Mouse (Mus musculus): ENCODE measurements around the gene Cltrn.

DNA sequence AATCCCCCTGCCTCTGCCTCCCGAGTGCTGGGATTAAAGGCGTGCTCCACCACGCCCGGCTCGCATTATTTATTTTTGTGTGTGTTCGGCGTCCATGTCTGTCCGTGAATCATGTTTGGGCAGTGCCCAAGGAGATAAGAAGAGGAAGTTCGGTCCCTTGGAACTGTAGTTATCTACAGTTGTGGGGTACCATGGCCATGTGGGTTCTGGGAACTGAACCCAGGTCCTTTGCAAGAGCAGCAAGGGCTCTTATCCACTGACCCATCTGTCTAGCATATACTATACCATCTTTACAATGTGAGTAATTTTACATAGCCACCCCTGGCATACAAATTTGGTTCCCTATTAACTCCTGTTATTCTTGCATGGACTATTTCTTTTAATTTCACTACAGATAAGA, 6.6 kb upstream of the Cltrn start:
- TF ChIP-seq POLR2A (IDR thresholded peaks at IDR 0.05; ENCODE audit: control insufficient read depth in 1 of 2, insufficient read depth in 1 of 2, low read depth in 1 of 2, low read length in 2 of 2, poor library complexity in 1 of 2) (no peak), BHLHE40 (IDR thresholded peaks at IDR 0.05; ENCODE audit: borderline replicate concordance, low read depth, low read length) (no peak), EP300 (IDR thresholded peaks at IDR 0.05; ENCODE audit: low read depth in 1 of 2, low read length in 2 of 2) (peak; percentile 45 to 64), TAL1 (IDR thresholded peaks at IDR 0.05; ENCODE audit: low read length) (peak; percentile 79), MAZ (IDR thresholded peaks at IDR 0.05; ENCODE audit: low read depth, low read length) (no peak), TCF12 (IDR thresholded peaks at IDR 0.05; ENCODE audit: low read depth, low read length) (no peak)
